Mouse (Mus musculus) gastrocnemius, postnatal 36 days (tissue): Measurements from ENCODE around the gene Pik3r5. TPM values are rescaled to one million over a fixed set of nuclear protein-coding genes. Genes with fewer than 3 reads are reported as not detected.

Source experiments
- total RNA-seq, 2 experiments: library from RNA; stranded (reverse); gene quantifications; 2 replicates each; pipeline ENCODE4 v1.2.3; 2021

Gene Pik3r5
- total RNA-seq, 2 experiments from 2014 or later, result 0.56 to 0.57 TPM

Other genes starting within 250 kb of the Pik3r5 start
- 1 to 10 TPM; 3.6 to 4.1 TPM for gene Ntn1, start 31.3 kb upstream of the Pik3r5 start, total RNA-seq
- gene Pik3r6, start 70.9 kb downstream of the Pik3r5 start, total RNA-seq, result 1 to 10 TPM; 1.4 to 1.9 TPM
- not detected for gene Mfsd6l, start 124.1 kb downstream of the Pik3r5 start, total RNA-seq
- not detected for gene Ccdc42, start 154.9 kb downstream of the Pik3r5 start, total RNA-seq